1 mouse cellular context compared by ENCODE assay signal in the genomic region with DNA sequence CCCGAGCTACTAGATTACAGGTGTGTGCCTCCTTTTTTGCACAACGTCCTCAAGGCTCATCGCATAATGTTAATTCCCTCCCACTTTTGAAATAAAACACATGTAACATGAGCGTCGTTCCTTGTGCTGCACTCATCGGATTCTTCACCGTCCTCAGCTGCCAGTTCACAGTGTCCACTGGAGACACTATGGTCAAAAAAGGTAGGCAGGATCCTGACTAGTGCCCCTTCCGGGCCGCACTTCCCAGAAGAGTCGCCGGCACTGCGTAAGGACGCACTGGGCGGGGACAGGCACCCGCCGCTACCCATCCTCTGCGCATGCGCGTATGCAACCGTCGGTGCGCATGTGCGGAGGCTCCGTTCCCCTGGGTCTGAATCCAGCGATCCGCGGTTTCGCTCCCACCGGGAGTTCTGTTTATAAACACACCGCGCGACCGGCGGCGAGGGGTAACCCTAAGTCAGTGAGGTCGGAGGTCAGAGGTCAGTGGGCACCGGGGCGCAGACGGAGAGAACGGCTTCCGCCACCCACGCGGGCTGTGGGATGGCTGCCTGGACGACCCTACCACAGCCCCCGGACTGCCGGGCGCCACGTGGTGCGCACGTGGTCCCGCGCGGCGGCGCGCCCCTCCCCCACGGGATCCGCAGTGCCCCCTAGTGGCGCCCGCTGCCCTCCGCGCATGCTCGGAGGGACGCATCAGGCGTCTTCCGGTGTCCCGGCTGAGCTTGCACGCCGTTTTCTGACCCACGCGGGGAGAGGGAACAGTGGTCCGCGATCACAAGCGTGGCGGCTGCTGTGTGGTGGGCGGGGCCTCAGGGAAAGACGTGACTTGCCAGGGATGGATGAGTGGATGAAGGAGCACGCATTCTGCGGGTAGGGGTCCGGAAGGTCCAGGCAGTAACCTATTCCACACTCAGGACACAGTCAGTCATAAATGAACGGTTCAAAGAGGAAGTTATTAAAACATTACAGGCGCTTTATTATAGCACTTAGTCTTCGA.
TF ChIP-seq lines count a peak whose summit lies in the region.

No protein-coding gene starts in this region.

TF ChIP-seq in MEL, 35 proteins besides CTCF, POLR2A, EP300 and RAD21 (continued from another document):
- TF ChIP-seq ETS1 (IDR thresholded peaks at IDR 0.05; ENCODE audit: low read depth, low read length) (peak; percentile 51), SIN3A (IDR thresholded peaks at IDR 0.05; ENCODE audit: low read length) (peak; percentile 99), ZKSCAN1 (IDR thresholded peaks at IDR 0.05; ENCODE audit: low read depth, low read length) (peak; percentile 44; the same call in 1 of the 2 replicates), UBTF (IDR thresholded peaks at IDR 0.05; ENCODE audit: borderline replicate concordance, insufficient read depth, low read depth, low read length) (no peak), MAX (IDR thresholded peaks at IDR 0.05; ENCODE audit: low read length) (peak; percentile 100), ZNF384 (IDR thresholded peaks at IDR 0.05; ENCODE audit: low read depth, low read length) (0 out of 2 replicates have a peak, but pooled peaks have one; percentile 13), HCFC1 (IDR thresholded peaks at IDR 0.05; ENCODE audit: low read depth, low read length) (peak; percentile 88), ZMIZ1 (IDR thresholded peaks at IDR 0.05; ENCODE audit: low read depth, low read length) (peak; percentile 78), MYB (IDR thresholded peaks at IDR 0.05; ENCODE audit: low read depth, low read length) (0 out of 2 replicates have a peak, but pooled peaks have one; percentile 30), ZC3H11A (IDR thresholded peaks at IDR 0.05; ENCODE audit: low read depth, low read length) (0 out of 2 replicates have a peak, but pooled peaks have one; percentile 4), USF1 (IDR thresholded peaks at IDR 0.05; ENCODE audit: low read depth, low read length) (peak; percentile 88), CHD1 (IDR thresholded peaks at IDR 0.05; ENCODE audit: low read depth, low read length) (no peak), ELF1 (IDR thresholded peaks at IDR 0.05; ENCODE audit: low read depth, low read length) (peak; percentile 89), MAFK (IDR thresholded peaks at IDR 0.05; ENCODE audit: borderline replicate concordance, low read depth, low read length) (no peak), JUND (IDR thresholded peaks at IDR 0.05; ENCODE audit: low read depth, low read length) (no peak), POLR2AphosphoS5 (IDR thresholded peaks at IDR 0.05; ENCODE audit: borderline replicate concordance, low read depth, low read length) (no peak), MEF2A (IDR thresholded peaks at IDR 0.05; ENCODE audit: extremely low read depth, insufficient replicate concordance, low read depth, low read length, poor library complexity, severe bottlenecking) (0 out of 2 replicates have a peak, but pooled peaks have one; percentile 53)
